Mouse (Mus musculus) fibroblast of lung, adult 2 months (primary cell): ENCODE measurements around the gene Cnnm2.

Experiments
- DNase-seq: peaks from one replicate; pipeline ENCODE4 v3.0.0-alpha.2; 2011; ENCODE audit warnings: low read depth

The Cnnm2 gene

GRCm38 (mm10) chr19:46848381-46849268, 87.2 kb downstream of the Cnnm2 start:
- peak; percentile 14 for DNase-seq

DNA sequence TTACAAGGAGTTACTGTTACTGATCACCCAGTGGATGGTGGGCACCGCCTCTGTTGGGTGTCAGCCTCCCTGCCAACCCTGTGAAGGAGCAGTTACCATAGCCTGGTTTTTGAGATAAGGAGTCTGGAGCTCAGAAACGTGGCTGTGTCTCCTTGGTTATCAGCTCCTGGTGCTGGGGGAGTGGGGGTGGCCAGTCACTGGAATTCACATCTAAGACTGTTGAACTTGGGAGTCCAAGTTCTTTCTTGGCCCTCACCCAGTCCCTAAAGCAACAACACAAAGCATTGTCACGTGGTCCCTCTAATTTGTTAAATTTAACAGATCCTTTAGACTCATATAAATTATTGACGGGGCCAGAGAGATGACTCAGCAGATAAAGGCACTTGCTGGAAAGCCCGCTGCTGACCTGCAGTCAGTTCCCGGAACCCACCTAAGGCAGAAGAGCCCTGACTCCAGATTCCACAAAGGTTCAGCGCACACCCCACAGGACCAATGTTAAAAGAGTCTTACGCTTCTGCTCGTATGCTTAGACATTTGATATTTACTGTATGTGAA, 88.1 kb downstream of the Cnnm2 start:
- no peak for DNase-seq

- no peak for DNase-seq
These were observed 94.8 kb downstream of the Cnnm2 start for GRCm38 (mm10) chr19:46856232-46856631.

DNA sequence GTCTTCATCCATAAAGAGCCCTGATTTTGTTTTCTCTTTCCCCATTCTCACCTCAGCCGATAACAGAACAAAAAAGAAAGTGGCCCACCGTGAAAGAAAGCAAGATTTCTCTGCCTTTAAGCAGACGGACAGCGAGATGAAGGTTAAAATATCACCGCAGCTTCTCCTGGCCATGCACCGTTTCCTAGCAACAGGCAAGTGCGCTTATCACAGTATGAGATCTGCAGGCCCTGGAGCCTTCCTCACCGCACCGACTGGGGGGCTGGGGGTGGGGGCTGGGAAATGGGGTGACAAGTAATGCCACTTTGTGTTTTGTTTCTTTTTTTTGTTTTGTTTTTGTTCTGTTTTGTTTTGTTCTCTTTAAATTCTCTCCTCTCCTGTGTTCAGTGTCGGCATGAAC, 95.4 kb downstream of the Cnnm2 start:
- no peak for DNase-seq

- no peak for DNase-seq
These were observed 96.0 kb downstream of the Cnnm2 start for GRCm38 (mm10) chr19:46857277-46857989.

DNA sequence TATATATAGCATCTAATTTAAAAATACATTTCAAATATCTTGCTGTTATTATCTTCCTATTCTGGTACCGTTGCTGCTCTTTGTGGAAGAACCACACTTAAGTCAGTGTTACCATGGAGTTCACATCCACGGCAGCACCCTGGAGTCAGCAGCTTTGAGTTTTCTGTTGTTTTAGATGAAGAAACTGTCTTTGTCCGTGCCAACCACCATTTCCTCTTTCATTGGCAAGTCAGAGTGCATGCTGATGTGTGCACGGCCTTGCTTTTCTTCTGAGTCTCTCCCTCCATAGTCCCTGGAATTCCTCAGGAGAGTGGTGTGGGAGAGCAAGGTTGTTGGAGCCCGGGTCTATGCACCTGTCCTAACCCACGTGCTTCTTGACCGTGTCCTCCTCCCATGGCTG, 96.8 kb downstream of the Cnnm2 start:
- DNase-seq = no peak

GRCm38 (mm10) chr19:46862556-46862955, 101.2 kb downstream of the Cnnm2 start:
- no peak for DNase-seq

GRCm38 (mm10) chr19:46863236-46863927, 102.0 kb downstream of the Cnnm2 start:
- DNase-seq = no peak

DNA sequence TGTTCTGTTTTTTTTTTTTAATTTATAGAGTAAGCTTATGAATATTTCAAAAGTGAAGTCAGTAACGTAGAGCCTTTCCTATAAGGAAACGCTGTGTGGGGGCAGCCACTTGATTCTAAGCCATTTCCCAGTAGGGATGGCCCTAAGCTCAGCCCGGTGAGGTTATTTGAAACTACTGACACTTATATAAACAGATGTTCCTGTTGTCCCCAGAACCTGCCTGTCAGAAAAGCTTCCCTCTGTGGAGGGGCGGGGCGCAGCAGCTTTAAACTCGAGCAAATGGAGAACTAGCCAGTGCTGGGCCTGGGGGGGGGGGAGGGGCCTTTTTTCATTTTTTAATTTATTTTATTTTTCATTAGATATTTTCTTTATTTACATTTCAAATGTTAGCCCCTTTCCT, 102.7 kb downstream of the Cnnm2 start:
- no peak for DNase-seq

DNA sequence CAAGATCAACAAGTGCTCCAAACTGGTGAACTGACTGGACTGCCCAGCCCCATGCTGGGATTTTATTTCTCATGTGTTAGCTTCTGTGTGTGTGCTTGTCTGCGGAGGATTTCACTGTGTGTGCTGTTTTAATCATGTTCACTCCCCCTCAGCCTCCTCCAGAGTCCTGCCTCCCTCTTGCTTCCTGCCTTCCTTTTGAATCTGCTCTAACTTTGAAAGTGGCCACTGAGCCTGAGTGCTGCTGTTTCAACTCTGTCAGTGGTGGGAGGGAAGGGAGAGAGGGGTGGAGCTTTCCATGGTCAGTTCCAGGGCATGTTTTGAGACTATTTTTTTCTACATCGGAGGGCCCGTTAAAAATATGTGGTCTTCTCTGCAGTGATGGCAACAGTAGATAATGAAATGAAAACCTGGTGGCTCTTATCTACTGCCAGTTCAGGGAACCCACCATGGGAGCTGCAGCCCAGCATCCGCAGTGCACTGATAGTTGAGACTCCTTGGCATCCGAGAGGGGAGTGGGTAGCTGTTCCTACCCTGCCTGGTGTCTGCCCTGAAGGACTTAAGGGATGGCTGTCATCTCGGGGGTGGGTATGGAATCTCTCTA, 103.4 kb downstream of the Cnnm2 start:
- no peak for DNase-seq

GRCm38 (mm10) chr19:46865381-46865780, 104.0 kb downstream of the Cnnm2 start:
- no peak for DNase-seq

DNA sequence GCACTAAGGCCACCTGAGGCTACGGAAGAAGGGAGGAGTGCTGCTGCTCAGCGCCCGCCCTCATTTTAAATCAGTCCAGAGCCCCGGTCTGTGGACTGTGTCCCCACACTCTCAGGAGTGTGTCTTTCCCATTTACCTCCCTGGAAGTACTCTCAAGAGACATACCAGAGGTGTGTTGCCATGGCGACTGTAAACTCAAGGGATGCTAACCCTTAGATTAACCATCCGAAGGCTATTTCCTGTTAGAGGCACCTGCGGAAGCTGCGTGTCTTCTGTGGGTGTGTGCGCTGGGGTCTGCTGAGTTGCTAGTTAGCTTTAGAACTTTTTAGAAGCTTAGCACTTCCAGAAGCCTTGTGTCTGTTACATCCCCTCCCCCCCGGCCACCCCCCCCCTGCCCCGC, 107.7 kb downstream of the Cnnm2 start:
- no peak for DNase-seq

DNA sequence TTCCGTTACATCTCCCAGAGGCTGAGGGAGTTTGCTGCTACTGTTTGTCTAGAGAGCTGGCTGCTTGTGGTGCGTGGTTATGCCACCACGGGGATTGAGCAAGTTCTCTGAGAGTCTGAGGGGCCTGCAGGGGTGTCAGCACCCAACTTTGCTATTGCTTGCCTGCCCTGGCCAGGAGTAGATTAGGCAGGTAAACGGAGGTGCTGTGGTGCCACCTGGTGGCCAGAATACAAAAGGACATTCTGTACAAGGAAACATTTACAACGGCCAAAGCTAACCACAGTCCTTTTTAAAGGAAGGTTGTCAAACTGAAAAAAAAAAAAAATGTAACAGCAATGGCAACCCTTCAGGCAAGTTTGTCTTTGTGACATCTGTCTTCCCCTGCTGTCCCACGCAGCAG, 108.1 kb downstream of the Cnnm2 start:
- no peak for DNase-seq

- DNase-seq = no peak
These were observed 109.7 kb downstream of the Cnnm2 start for GRCm38 (mm10) chr19:46871096-46871495.

GRCm38 (mm10) chr19:46871651-46872050, 110.3 kb downstream of the Cnnm2 start:
- no peak for DNase-seq

GRCm38 (mm10) chr19:46873924-46874323, 112.5 kb downstream of the Cnnm2 start:
- DNase-seq = no peak

DNA sequence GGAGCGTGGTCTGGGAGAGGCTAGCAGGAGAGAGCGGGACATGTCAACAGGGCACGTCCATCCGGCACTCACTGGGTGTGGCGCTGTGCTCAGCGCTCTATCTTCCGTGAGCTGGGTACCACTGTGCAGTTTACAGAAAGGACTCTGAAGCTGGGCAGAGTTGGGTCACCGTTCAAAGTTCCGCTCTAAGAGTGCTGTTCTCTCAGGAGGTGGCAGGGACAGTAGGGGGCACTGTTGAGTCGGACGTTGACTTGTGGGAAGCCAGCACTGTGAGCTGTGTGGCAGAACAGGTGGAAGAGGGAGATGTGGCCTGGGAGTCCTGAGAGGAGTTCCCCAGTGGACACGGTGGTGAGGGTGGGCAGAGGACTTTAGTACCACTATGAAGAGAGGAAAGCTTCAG, 114.4 kb downstream of the Cnnm2 start:
- DNase-seq = no peak

DNA sequence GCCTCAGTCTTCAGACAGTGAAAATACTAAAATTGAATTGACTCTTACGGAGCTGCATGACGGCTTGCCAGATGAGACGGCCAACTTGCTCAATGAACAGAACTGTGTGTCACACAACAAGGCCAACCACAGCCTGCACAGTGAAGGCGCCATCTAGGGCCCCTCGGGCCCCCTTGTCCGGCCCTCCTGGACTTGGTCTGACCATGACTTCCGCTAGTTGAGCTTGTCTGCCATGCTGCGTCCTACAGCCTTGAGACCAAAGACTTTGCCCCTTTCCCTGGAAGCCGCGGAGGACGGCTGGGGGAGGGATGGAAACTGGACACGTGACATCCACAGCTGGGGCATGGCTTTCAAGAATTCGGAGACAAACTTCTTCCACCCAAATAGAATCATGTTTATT, 116.5 kb downstream of the Cnnm2 start:
- no peak for DNase-seq

DNA sequence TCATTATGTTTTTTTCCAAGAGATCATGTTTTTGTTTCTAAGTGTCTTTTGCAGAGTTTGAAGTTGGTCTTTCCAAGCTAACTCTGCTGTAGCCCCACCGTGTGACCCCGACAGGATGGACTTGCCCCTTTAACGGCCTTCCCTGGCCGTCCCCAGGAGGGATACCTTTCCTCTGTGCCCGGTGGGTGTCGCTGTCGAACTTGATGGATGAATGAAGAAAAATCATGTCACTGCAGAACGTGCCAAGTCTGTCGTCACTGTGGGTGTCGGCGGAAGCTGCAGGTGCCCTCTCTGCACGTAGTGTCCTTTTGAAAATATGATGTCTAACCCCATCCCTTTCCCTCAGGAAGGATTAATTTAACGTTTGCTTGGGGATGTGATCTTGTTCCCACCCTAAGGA, 117.0 kb downstream of the Cnnm2 start:
- no peak for DNase-seq

- no peak for DNase-seq
These were observed 118.5 kb downstream of the Cnnm2 start for GRCm38 (mm10) chr19:46879876-46880275.

- no peak for DNase-seq
These were observed 124.0 kb downstream of the Cnnm2 start for GRCm38 (mm10) chr19:46885365-46885764.

GRCm38 (mm10) chr19:46886826-46887225, 125.4 kb downstream of the Cnnm2 start:
- DNase-seq = no peak
